Mouse (Mus musculus) layer of hippocampus, adult 9-11 months (tissue): ENCODE measurements at regions not wholly inside any gene's neighbourhood (a gene's known extent, or its start where the extent isn't known, plus 50 kb on each side); places are given as distances from the start of the nearest gene placed in this dataset.
A peak's percentile ranks its signal among the peaks of the same experiment; 100 is the strongest.

ENCODE experiments used
- DNase-seq: peaks from one replicate; pipeline ENCODE4 v3.0.0; 2022

DNA sequence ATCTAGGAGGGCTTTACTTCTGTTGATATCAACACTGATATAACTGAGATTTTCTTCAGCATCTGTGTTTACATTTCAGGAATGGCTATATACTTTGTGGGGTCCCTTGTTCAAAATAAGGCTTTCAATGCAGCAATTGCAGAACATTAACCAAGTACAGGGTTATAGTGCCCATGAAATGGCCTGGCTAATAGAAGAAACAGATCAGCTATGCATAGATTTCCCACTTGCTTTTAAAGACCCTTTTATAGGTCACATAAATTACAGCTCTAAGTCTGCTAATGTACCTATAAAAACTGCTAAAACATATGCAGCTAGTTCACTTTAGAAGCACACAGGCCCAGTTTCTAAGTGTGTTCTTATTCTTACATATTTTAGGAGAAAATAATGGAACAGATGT is 472.1 kb downstream of the Nup35 start:
- no peak for DNase-seq

DNA sequence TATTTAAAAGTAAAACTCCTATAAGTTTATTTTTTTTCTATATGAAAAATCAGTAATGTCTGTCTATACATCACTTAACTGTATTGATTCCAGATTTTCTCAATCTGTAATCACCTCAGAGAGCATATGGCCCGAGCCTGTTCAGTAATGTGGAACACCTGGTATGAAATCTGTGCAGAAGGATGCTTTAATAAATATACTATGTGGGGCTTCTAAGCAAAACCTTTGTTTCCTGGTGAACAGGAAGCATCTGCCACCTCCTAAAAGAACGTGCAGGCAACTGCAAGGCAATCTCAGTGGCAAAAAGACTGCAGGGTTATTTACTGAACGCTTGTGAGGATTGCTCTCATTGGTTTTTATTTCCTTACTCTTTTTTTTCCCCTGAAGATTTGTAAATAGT is 488.8 kb downstream of the Nup35 start:
- DNase-seq, result no peak

DNA sequence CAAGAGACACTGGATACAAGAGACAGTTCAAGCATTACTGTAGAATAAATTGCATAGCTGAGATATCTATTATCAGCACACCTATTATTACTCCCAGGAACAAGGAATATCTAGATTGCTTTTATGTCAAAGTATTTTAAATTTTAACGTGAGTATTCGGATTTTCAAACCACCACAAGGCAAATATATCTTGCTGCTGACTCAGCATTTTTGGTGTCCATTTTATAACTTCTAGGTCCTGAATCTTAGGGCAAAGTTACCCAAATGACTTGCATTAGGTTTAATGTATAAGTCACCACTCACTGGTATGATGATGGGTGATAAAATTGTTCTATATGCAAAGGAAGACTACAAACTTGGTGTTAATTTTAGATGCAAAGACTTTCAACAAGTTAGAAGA is 501.7 kb downstream of the Nup35 start:
- DNase-seq, result no peak

DNA sequence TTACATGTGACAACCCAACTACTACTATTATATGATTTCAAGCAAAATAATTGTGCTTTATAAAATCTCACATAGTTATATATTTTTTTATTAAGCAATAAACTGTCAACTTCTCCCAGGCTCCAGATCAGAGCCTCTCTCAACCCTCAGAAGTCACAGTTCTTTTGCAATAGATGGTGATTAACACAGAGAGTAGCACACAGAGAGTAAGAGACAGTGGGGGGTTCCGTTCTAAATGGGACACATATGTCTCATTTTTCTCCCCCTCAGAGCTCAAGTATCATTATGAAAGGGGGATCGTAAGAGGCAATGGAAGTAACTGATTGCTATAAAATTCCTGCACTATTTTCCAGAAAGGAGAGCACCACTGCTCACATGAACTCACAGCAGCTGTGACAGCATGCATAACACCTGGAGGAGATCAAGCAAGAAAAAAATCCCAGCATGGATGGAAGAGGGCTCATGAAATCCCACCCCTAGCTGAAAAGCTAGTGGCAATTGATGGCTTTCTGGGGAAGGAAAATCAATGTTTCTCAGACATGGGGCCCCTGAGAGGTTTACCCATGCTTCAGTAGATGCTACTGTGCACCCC is 503.5 kb downstream of the Nup35 start:
- DNase-seq, result no peak

DNA sequence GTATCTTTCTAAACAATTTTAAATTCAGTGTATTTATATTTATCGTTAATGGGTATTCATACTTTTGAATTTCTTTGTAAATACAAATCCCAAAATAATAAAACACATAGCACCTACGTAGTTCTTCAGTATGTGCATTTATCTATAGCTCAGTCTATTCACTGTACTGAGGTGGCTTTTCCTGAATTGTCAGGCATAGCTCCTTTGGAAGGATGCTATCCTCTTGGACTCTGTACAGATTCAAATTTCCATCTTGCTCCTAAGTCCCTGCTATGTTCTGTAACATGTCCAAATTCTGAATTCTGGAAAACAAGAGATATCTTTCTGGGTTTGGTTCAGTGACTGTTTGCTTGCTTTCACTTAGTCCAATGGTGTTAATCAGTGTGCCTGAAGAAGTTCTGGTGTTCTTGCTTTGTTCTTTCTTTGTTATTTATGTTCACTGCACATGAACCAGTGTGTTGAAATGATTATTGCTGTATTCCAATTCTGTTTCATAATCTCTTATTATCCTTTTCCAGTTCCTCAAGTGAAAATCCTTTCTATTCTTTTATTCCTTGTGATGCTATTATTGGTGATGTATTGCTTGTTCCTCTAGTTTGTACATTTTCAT is 519.5 kb downstream of the Nup35 start:
- DNase-seq, result no peak

DNA sequence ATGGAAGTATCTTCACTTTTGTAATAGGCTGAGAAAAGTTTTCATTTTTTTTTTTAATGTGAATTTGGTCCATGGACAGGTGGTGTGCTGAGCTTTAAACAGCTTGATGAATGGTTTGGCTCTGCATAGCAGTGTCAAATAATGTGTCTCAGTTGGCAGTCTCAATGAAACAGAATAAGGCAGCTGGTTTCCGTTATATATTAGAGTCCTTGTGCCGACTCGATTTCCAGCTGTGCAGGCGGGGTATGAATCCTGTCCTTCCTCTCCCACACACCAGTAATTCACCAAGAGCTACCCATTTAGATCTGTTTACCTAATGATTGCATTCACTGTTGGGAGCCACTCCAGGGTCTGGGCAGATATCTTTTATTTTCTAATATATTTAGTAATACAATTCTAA is 526.6 kb downstream of the Nup35 start:
- DNase-seq, result peak; percentile 7

DNA sequence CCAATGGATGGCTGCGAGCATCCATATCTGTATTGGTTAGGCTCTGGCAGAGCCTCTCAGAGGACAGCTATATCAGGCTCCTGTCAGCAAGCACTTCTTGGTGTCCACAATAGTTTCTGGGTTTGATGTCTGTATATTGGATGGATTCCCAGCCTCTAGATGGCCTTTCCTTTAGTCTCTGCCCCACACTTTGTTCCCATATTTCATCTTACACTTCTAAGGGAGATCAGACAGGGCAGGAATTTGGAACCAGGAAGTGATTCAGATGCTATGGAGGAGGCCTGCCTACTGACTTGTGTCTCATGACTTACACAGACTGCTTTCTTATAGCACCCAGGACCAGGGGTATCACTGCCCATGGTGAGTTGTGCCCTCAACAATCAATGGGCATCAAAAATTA is 529.4 kb downstream of the Nup35 start:
- DNase-seq, result no peak

DNA sequence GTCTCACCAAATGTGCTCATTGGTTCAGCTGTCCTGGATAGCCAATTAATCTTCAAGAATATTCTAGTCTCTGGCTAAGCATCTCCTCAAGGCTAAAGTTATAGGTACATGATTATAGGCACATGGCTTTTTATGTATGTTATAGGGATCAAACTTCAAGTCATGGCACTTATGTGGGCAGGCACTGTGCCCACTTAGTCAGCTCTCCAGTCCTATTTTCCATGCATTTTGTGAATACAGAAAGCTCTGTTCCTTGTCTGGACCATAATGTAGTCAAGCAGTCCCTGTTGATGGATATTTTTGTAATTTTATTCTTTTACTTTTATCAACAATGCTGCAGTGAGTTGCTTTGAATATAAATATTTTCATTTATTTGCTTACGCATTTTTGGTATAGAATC is 531.1 kb downstream of the Nup35 start:
- DNase-seq, result no peak

DNA sequence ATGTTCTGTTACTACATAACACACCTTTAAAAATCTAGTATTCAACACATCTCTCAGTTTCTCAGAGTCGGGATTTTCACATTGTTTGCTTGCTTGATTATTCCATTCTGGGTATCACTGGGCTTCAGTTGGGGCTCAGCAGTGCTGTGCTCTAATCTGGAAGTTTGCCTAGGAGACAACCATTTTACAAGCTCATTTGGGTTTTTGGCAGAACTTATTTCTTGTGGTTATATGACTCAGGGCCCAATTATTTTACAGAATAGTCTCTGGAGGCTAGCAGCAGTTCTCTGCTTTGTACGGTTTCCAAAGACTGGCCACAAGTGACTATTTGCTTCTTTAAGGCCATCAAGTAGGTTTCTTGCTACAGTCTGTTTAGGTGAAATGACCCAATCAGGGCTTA is 565.4 kb downstream of the Nup35 start:
- no peak for DNase-seq

DNA sequence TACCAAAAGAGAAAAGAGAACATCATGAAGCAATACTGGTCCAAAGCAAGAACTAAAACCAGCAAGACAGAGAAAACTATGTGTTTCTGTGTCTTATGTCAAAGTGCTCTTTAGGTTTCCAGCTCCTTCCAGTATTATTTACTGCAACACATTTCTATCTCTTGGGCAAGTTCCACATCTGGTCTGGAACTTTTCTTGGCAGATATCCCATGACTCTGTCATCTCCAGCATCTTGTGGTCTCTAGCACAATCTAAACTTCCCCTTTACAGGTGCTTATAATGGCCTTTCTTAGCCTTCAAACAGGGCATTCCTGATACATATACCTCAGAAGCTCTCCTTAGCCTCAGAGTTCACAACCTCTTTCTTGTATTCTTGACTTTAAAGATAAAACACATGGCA is 568.9 kb downstream of the Nup35 start:
- DNase-seq, result no peak

DNA sequence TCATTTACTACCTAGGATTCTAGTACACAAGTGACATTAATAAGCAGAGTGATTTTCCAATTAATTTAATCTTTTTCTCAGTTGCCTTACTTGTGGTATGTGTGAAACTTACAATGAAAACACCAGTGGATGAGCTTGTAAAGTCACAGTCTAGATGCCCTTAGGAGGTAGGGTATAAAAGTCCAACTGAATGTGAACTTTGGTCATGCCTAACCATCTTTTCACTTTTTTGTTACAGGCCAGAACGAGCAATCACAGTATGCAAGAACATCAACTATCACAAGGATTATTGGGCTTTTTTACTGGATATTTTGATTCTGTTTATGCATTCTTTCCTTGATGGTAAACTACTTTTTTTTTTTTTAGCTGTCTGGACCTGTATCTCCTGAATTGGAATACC is 573.8 kb downstream of the Nup35 start:
- no peak for DNase-seq

DNA sequence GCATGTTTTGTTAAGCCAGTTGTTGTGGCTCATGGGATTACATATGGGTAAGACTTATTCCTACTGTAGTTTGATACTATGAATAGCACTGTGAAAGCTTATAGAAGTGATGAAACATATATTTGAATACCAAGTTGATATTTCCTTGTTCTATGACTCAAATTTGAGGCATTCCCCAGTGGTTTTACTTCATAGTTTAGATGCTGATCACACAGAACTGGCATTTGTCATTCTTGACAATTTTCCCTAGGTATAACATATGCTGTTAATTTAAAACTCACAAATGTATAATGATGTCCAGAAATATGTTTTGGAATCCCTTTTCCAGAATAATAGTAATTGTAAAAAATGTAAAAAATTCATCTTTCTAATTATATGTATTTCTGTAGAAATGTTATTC is 583.5 kb downstream of the Nup35 start:
- no peak for DNase-seq
